9 mouse cellular contexts compared by ENCODE assay signal in genomic region chr11:53566646-53567045, GRCm38 (mm10). TPM values are rescaled to one million over a fixed set of nuclear protein-coding genes. Genes with fewer than 3 reads are reported as not detected.
DNase-seq lines count a peak whose midpoint lies in the region; ATAC-seq and TF ChIP-seq lines count a peak whose summit lies in the region.
"Had no signal": no experiment of that assay in that cellular context is flagged by ENCODE, and none has a peak within 500 bp of the region (broad histone marks: within the 10 kb centered on the region; RNA-seq: fewer than 3 reads in every experiment).

No protein-coding gene starts in this region.

- H3K27ac ChIP-seq in heart, postnatal 0 days (ENCODE audit: low read depth): no peak overlapping the region
- no peak overlapping the region for H3K27ac ChIP-seq in cortical plate, adult 2 months (ENCODE audit: insufficient read depth, low read length)
- peak overlapping the region; percentile 86; the same call in 1 of the 2 replicates for H3K27ac ChIP-seq in hindbrain, embryonic 14.5 days
- no peak overlapping the region for H3K27ac ChIP-seq in midbrain, embryonic 13.5 days

- WGBS in heart, postnatal 0 days: 86% methylated on average over 4 of the region's 4 CpGs
- 89% methylated on average over 4 of the region's 4 CpGs for WGBS in hindbrain, embryonic 14.5 days
- WGBS in midbrain, embryonic 13.5 days: 84% methylated on average over 4 of the region's 4 CpGs

- H3K9ac ChIP-seq in heart, postnatal 0 days (replicated peaks; ENCODE audit: low read depth, low read length): no peak overlapping the region
- H3K9ac ChIP-seq in hindbrain, embryonic 14.5 days: peak overlapping the region; percentile 86
- peak overlapping the region; percentile 92 for H3K9ac ChIP-seq in midbrain, embryonic 13.5 days (replicated peaks)

- no peak for DNase-seq in heart, postnatal 0 days (ENCODE audit: low spot score)
- no peak for DNase-seq in heart, postnatal 25 days (ENCODE audit: low spot score)
- no peak for DNase-seq in hindbrain, embryonic 14.5 days (ENCODE audit: low spot score)
- DNase-seq in T-cell, adult 2 months (ENCODE audit: low spot score): no peak
- DNase-seq in adrenal gland, adult 8-10 months: no peak
- no peak for DNase-seq in gastrocnemius, postnatal 14 days

- ATAC-seq in heart, postnatal 0 days (ENCODE audit: insufficient read depth, low read depth): peak; percentile 7; the same call in 1 of the 2 replicates
- 0 out of 2 replicates have a peak, but pooled peaks have one; percentile 15 for ATAC-seq in hindbrain, embryonic 14.5 days (ENCODE audit: low FRiP score)
- ATAC-seq in midbrain, embryonic 13.5 days: peak; percentile 25

- intact Hi-C loops in heart, postnatal 25 days (cut with DNase I): no loop called here
- intact Hi-C loops in gastrocnemius, postnatal 14 days (cut with DNase I; ENCODE audit: low total_unique reads): no loop called here

- TF ChIP-seq CTCF in heart, postnatal 0 days (IDR thresholded peaks at IDR 0.05; ENCODE audit: low read depth): no peak
- TF ChIP-seq CTCF in cortical plate, adult 2 months (IDR thresholded peaks at IDR 0.05; ENCODE audit: extremely low read depth, insufficient read depth, low read length): no peak

- peak overlapping the region; percentile 90 for H3K4me2 ChIP-seq in heart, postnatal 0 days (ENCODE audit: low read depth, low read length)
- peak overlapping the region; percentile 73 for H3K4me2 ChIP-seq in hindbrain, embryonic 14.5 days (replicated peaks)
- H3K4me2 ChIP-seq in midbrain, embryonic 13.5 days (replicated peaks): peak overlapping the region; percentile 60

- H3K9me3 ChIP-seq in heart, postnatal 0 days (replicated peaks; ENCODE audit: control insufficient read depth, low read length): no peaks in the 10 kb centered on the region
- H3K9me3 ChIP-seq in hindbrain, embryonic 14.5 days (ENCODE audit: control insufficient read depth, low read length): no peaks in the 10 kb centered on the region
- H3K9me3 ChIP-seq in midbrain, embryonic 13.5 days: peaks cover 3% of the 10 kb centered on the region; the same call in 1 of the 2 replicates

- H3K4me1 ChIP-seq in heart, postnatal 0 days (ENCODE audit: control insufficient read depth, insufficient read depth): peaks cover 7% of the 10 kb centered on the region
- peaks cover 3% of the 10 kb centered on the region for H3K4me1 ChIP-seq in cortical plate, adult 2 months (ENCODE audit: control insufficient read depth, insufficient read depth, low read length)
- peaks cover 17% of the 10 kb centered on the region for H3K4me1 ChIP-seq in hindbrain, embryonic 14.5 days (replicated peaks; ENCODE audit: control insufficient read depth, insufficient read depth, low read length)
- peaks cover 24% of the 10 kb centered on the region for H3K4me1 ChIP-seq in midbrain, embryonic 13.5 days (replicated peaks)

- no peak for TF ChIP-seq POLR2A in cortical plate, adult 2 months (IDR thresholded peaks at IDR 0.05; ENCODE audit: extremely low read depth, insufficient read depth, low read length)

- H3K4me3 ChIP-seq in heart, postnatal 0 days (ENCODE audit: low read depth, low read length): peak overlapping the region; percentile 81
- peak overlapping the region; percentile 48 for H3K4me3 ChIP-seq in cortical plate, adult 2 months (ENCODE audit: insufficient read depth, low read length)
- peak overlapping the region; percentile 71 for H3K4me3 ChIP-seq in hindbrain, embryonic 14.5 days (replicated peaks; ENCODE audit: low read length)
- peak overlapping the region; percentile 93 for H3K4me3 ChIP-seq in midbrain, embryonic 13.5 days (replicated peaks)

- no peaks in the 10 kb centered on the region for H3K27me3 ChIP-seq in heart, postnatal 0 days (ENCODE audit: control insufficient read depth, insufficient read depth, low read length)
- H3K27me3 ChIP-seq in hindbrain, embryonic 14.5 days (ENCODE audit: control insufficient read depth, insufficient read depth, low read length): no peaks in the 10 kb centered on the region
- H3K27me3 ChIP-seq in midbrain, embryonic 13.5 days: no peaks in the 10 kb centered on the region

- TF ChIP-seq EP300 in heart, postnatal 0 days (IDR thresholded peaks at IDR 0.05; ENCODE audit: low read depth): no peak

- H3K36me3 ChIP-seq in heart, postnatal 0 days (replicated peaks; ENCODE audit: control insufficient read depth, insufficient read depth, low read length): no peaks in the 10 kb centered on the region
- peaks cover 14% of the 10 kb centered on the region for H3K36me3 ChIP-seq in hindbrain, embryonic 14.5 days (replicated peaks; ENCODE audit: control insufficient read depth, insufficient read depth)
- H3K36me3 ChIP-seq in midbrain, embryonic 13.5 days: peaks cover 10% of the 10 kb centered on the region

RNA-seq across cellular contexts. Expression of gene Kif3a, which starts 0.5 kb away (rescaled TPM):
- total RNA-seq in heart, postnatal 0 days (2014; rRNA removed; ENCODE audit: low replicate concordance): 6.1 and 17.5 TPM in 2 replicates
- polyA plus RNA-seq in heart, postnatal 0 days (2015; fragmentation: Nextera tagmentation; extraction: Ambion mirVana): 23.7 and 24.3 TPM in 2 replicates
- total RNA-seq in heart, postnatal 25 days (2021): 1 to 10 TPM; 7.6 to 9.6 TPM
- 98.7 and 107 TPM in 2 replicates for polyA plus RNA-seq in cortical plate, adult 2 months (2012; rRNA removed)
- polyA plus RNA-seq in hindbrain, embryonic 14.5 days (2014; fragmentation: Nextera tagmentation; extraction: Ambion mirVana): 278 and 302 TPM in 2 replicates
- polyA plus RNA-seq in midbrain, embryonic 13.5 days (2015; fragmentation: Nextera tagmentation; extraction: Ambion mirVana): 232 and 283 TPM in 2 replicates
- 10 to 100 TPM; 28.4 to 36.3 (median 31.1) TPM for total RNA-seq in adrenal gland, adult 8-10 months (2022)
- 1 to 10 TPM; 6.8 to 7.4 TPM for total RNA-seq in gastrocnemius, postnatal 14 days (2021)

RNA-seq across cellular contexts. Expression of gene Sept8, which starts 47.6 kb away (rescaled TPM):
- 47.1 and 55.8 TPM in 2 replicates for total RNA-seq in heart, postnatal 0 days (2014; rRNA removed; ENCODE audit: low replicate concordance)
- 10.3 and 11.5 TPM in 2 replicates for polyA plus RNA-seq in heart, postnatal 0 days (2015; fragmentation: Nextera tagmentation; extraction: Ambion mirVana)
- 10 to 100 TPM; 32.0 to 37.0 TPM for total RNA-seq in heart, postnatal 25 days (2021)
- polyA plus RNA-seq in cortical plate, adult 2 months (2012; rRNA removed): 379 TPM in 2 replicates
- polyA plus RNA-seq in hindbrain, embryonic 14.5 days (2014; fragmentation: Nextera tagmentation; extraction: Ambion mirVana): 21.6 and 23.7 TPM in 2 replicates
- polyA plus RNA-seq in midbrain, embryonic 13.5 days (2015; fragmentation: Nextera tagmentation; extraction: Ambion mirVana): 11.0 and 12.7 TPM in 2 replicates
- 10 to 100 TPM; 37.0 to 51.7 (median 42.1) TPM for total RNA-seq in adrenal gland, adult 8-10 months (2022)
- 10 to 100 TPM; 25.6 to 31.3 TPM for total RNA-seq in gastrocnemius, postnatal 14 days (2021)

RNA-seq across cellular contexts. Expression of gene Il4, which starts 51.8 kb away (rescaled TPM):
- total RNA-seq in heart, postnatal 0 days (2014; rRNA removed; ENCODE audit: low replicate concordance): not detected in 2 replicates
- 0.30 TPM in 1 of 2 replicates, not detected in the other for polyA plus RNA-seq in heart, postnatal 0 days (2015; fragmentation: Nextera tagmentation; extraction: Ambion mirVana)
- not detected for total RNA-seq in heart, postnatal 25 days (2021)
- not detected in 2 replicates for polyA plus RNA-seq in cortical plate, adult 2 months (2012; rRNA removed)
- 8.3 and 8.5 TPM in 2 replicates for polyA plus RNA-seq in hindbrain, embryonic 14.5 days (2014; fragmentation: Nextera tagmentation; extraction: Ambion mirVana)
- 2.8 and 4.2 TPM in 2 replicates for polyA plus RNA-seq in midbrain, embryonic 13.5 days (2015; fragmentation: Nextera tagmentation; extraction: Ambion mirVana)
- total RNA-seq in adrenal gland, adult 8-10 months (2022): not detected
- not detected for total RNA-seq in gastrocnemius, postnatal 14 days (2021)
- total RNA-seq: ES-E14 had no signal
